ENCODE assay signal across 9 mouse cellular contexts in the genomic region with DNA sequence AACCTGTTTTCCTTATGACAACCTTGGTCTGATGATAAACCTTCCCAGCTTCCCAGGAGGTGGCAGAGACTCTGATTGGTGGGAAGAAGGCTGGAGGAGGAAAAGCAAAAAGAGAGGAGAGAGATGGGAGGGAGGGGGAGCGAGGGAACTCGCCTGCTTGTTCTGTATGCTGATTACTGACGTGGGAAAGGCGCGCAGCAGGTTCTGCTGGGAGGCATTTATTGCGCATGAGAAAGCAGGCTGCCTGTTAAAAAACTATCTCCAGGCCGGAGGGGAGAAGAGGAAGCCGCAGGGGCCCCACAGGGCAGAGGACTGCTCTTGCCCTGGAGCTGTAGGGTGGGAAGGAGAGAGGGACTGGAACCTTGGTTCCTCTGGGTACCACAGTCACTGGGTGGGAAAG. TPM values are rescaled to one million over a fixed set of nuclear protein-coding genes. Genes with fewer than 3 reads are reported as not detected.
A peak's percentile ranks its signal among the peaks of the same experiment; 100 is the strongest.
DNase-seq lines count a peak whose midpoint lies in the region; ATAC-seq lines count a peak whose summit lies in the region.
"Had no signal": no experiment of that assay in that cellular context is flagged by ENCODE, and none has a peak within 500 bp of the region (broad histone marks: within the 10 kb centered on the region; RNA-seq: fewer than 3 reads in every experiment).

No protein-coding gene starts in this region.

- no peak for ATAC-seq in erythroblast, adult 5-6 weeks (replicated peaks; ENCODE audit: low FRiP score, poor library complexity, severe bottlenecking)
- ATAC-seq in common myeloid progenitor, adult 5-6 weeks (replicated peaks; ENCODE audit: low read depth, poor library complexity, severe bottlenecking) = peak; percentile 57
- peak; percentile 60; the same call in 1 of the 2 replicates for ATAC-seq in hindbrain, embryonic 14.5 days (ENCODE audit: low FRiP score)
- ATAC-seq in megakaryocyte, adult 5-6 weeks (ENCODE audit: poor library complexity, severe bottlenecking) = peak; percentile 36

- H3K4me2 ChIP-seq in hindbrain, embryonic 14.5 days (replicated peaks) = peak overlapping the region; percentile 18
- H3K4me2 ChIP-seq: limb, embryonic 15.5 days had no signal

- H3K9me3 ChIP-seq in erythroblast, embryonic 14.5 days (ENCODE audit: control insufficient read depth, low read length) = no peaks in the 10 kb centered on the region
- H3K9me3 ChIP-seq in hindbrain, embryonic 14.5 days (ENCODE audit: control insufficient read depth, low read length) = no peaks in the 10 kb centered on the region
- H3K9me3 ChIP-seq: limb, embryonic 15.5 days had no signal

- peak overlapping the region; percentile 3 for H3K4me3 ChIP-seq in erythroblast, embryonic 14.5 days (replicated peaks)
- H3K4me3 ChIP-seq in hindbrain, embryonic 14.5 days (replicated peaks; ENCODE audit: low read length) = no peak overlapping the region
- H3K4me3 ChIP-seq: limb, embryonic 15.5 days had no signal

- peaks cover 89% of the 10 kb centered on the region for H3K4me1 ChIP-seq in erythroblast, embryonic 14.5 days (ENCODE audit: control insufficient read depth)
- peaks cover 61% of the 10 kb centered on the region for H3K4me1 ChIP-seq in hindbrain, embryonic 14.5 days (replicated peaks; ENCODE audit: control insufficient read depth, insufficient read depth, low read length)

- DNase-seq in hindbrain, embryonic 14.5 days (ENCODE audit: low spot score) = peak; percentile 68
- DNase-seq in telencephalon, adult 2 months (ENCODE audit: low read depth, low spot score) = peak; percentile 90
- DNase-seq in kidney, adult 18-20 months = no peak
- DNase-seq in urinary bladder, adult 18-20 months (ENCODE audit: low spot score in 2 of 2) = no peak

- WGBS in hindbrain, embryonic 14.5 days = 2% methylated on average over 8 of the region's 8 CpGs

- H3K36me3 ChIP-seq in erythroblast, embryonic 14.5 days (ENCODE audit: control insufficient read depth) = no peaks in the 10 kb centered on the region
- H3K36me3 ChIP-seq in hindbrain, embryonic 14.5 days (replicated peaks; ENCODE audit: control insufficient read depth, insufficient read depth) = no peaks in the 10 kb centered on the region
- H3K36me3 ChIP-seq: limb, embryonic 15.5 days had no signal

- no peaks in the 10 kb centered on the region for H3K27me3 ChIP-seq in erythroblast, embryonic 14.5 days (ENCODE audit: control insufficient read depth)
- H3K27me3 ChIP-seq in hindbrain, embryonic 14.5 days (ENCODE audit: control insufficient read depth, insufficient read depth, low read length) = no peaks in the 10 kb centered on the region
- H3K27me3 ChIP-seq: limb, embryonic 15.5 days had no signal

- H3K9ac ChIP-seq in hindbrain, embryonic 14.5 days = no peak overlapping the region
- H3K9ac ChIP-seq: limb, embryonic 15.5 days had no signal

- peak overlapping the region; percentile 56 for H3K27ac ChIP-seq in hindbrain, embryonic 14.5 days
- H3K27ac ChIP-seq: limb, embryonic 15.5 days had no signal

RNA-seq across cellular contexts. Expression of a gene that starts 20.8 kb away (rescaled TPM):
- polyA plus RNA-seq in erythroblast, embryonic 14.5 days (2012) = not detected in 2 replicates
- not detected in 2 replicates for total RNA-seq in erythroblast, adult 5-6 weeks (2015; ENCODE audit: low replicate concordance)
- total RNA-seq in erythroblast, adult 5-6 weeks (2017; ENCODE audit: low replicate concordance) = not detected in 2 replicates
- total RNA-seq in common myeloid progenitor, adult 5-6 weeks (2017) = not detected in 2 replicates
- polyA plus RNA-seq in hindbrain, embryonic 14.5 days (2014; fragmentation: Nextera tagmentation; extraction: Ambion mirVana) = 3.2 TPM in 2 replicates
- total RNA-seq in megakaryocyte, adult 5-6 weeks (2015) = not detected in 2 replicates
- total RNA-seq in megakaryocyte, adult 5-6 weeks (2017) = not detected in 2 replicates

RNA-seq across cellular contexts. Expression of a gene that starts 34.2 kb away (rescaled TPM):
- polyA plus RNA-seq in erythroblast, embryonic 14.5 days (2012) = not detected in 2 replicates
- 6.7 TPM in 1 of 2 replicates, not detected in the other for total RNA-seq in erythroblast, adult 5-6 weeks (2015; ENCODE audit: low replicate concordance)
- total RNA-seq in erythroblast, adult 5-6 weeks (2017; ENCODE audit: low replicate concordance) = not detected in 2 replicates
- not detected in 2 replicates for total RNA-seq in common myeloid progenitor, adult 5-6 weeks (2017)
- polyA plus RNA-seq in hindbrain, embryonic 14.5 days (2014; fragmentation: Nextera tagmentation; extraction: Ambion mirVana) = 14.6 and 15.6 TPM in 2 replicates
- 0.21 and 0.33 TPM in 2 replicates for total RNA-seq in megakaryocyte, adult 5-6 weeks (2015)
- total RNA-seq in megakaryocyte, adult 5-6 weeks (2017) = 0.11 TPM in 1 of 2 replicates, not detected in the other

Comparison
In these comparisons a context has a peak if more than half of its experiments do, and no peak if none do; other contexts are left out.
1. DNase-seq: peak in hindbrain, embryonic 14.5 days (single experiment) and telencephalon, adult 2 months (single experiment); none in kidney, adult 18-20 months (single experiment) and urinary bladder, adult 18-20 months (0 of 2).